Mouse (Mus musculus) liver, embryonic 14.5 days (tissue): ENCODE results near the gene Pde8b.

Experiments used
- CTCF ChIP-seq: IDR thresholded peaks from 2 replicates; pipeline ENCODE4 v1.5.1; 2016; ENCODE audit warnings: antibody characterized with exemption, low read depth, control low read depth
- EP300 ChIP-seq: IDR thresholded peaks from 2 replicates; pipeline ENCODE4 v1.6.1; 2016; ENCODE audit warnings: antibody characterized with exemption, low read depth

DNA sequence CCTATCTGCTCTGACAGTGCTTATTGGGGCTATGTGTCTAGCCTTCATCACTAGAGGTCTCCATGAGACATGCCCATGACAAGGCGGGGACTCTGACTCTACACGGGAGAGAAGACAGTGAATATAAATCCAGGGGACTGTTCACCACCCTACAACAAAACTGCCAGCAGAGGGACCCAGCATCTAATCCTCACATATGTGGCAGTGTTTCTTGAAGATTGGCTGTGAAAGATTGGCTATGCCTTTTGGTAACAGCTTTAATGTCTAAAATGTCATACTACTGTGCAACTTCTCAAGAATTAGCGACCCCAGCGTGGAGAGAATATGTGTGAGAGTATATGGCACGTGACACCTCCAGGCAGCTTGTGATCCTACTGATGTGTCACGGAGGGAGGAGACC is 182.3 kb downstream of the Pde8b start:
- TF ChIP-seq EP300 (no peak), CTCF (peak; percentile 23; the same call in 1 of the 2 replicates)
